Comparison of ENCODE assay signal across 20 mouse cellular contexts in the genomic region with DNA sequence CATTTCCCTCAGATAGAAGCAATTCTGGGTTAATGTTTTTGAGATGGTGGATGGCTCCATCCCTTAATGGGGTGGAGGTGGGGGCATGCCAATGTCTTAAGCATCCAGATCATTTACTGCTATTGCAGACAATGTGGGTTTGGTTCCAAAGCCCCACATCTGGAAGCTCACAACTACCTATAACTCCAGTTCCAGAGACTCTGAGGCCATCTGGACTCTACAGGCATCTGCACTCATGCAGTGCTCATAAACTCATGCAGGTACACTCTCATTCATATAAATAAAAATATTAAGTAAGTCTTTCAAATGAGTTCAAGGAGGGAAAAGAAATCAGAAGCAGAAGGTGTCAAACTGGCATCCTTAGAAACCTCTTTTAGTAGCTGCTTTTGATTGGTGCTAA.
"Had no signal": no experiment of that assay in that cellular context is flagged by ENCODE, and none has a peak within 500 bp of the region (broad histone marks: within the 10 kb centered on the region; RNA-seq: fewer than 3 reads in every experiment).

No protein-coding gene starts in this region.

- H3K4me3 ChIP-seq: lung, embryonic 15.5 days; megakaryocyte, embryonic 14.5 days; neural tube, embryonic 13.5 days; neural tube, embryonic 15.5 days had no signal

- H3K36me3 ChIP-seq: lung, embryonic 15.5 days; neural tube, embryonic 13.5 days; neural tube, embryonic 15.5 days had no signal

- H3K9me3 ChIP-seq: lung, embryonic 15.5 days; megakaryocyte, embryonic 14.5 days; neural tube, embryonic 13.5 days; neural tube, embryonic 15.5 days had no signal

- H3K4me1 ChIP-seq: lung, embryonic 15.5 days; megakaryocyte, embryonic 14.5 days; neural tube, embryonic 13.5 days; neural tube, embryonic 15.5 days had no signal

- H3K27me3 ChIP-seq: lung, embryonic 15.5 days; megakaryocyte, embryonic 14.5 days; neural tube, embryonic 13.5 days; neural tube, embryonic 15.5 days had no signal

- H3K27ac ChIP-seq: lung, embryonic 15.5 days; macrophage; neural tube, embryonic 13.5 days; neural tube, embryonic 15.5 days had no signal

- H3K9ac ChIP-seq: liver, postnatal 0 days; lung, embryonic 15.5 days; neural tube, embryonic 13.5 days; neural tube, embryonic 15.5 days had no signal

- ATAC-seq: liver, postnatal 0 days; lung, postnatal 0 days had no signal

- H3K4me2 ChIP-seq: lung, embryonic 15.5 days; midbrain, embryonic 11.5 days; neural tube, embryonic 13.5 days; neural tube, embryonic 15.5 days had no signal

- DNase-seq: liver, postnatal 0 days; lung, adult 2 months; lung, postnatal 14 days; lung, postnatal 36 days; midbrain, embryonic 14.5 days; retina, postnatal 1 day; right cerebral cortex, adult 18-20 months; right cerebral cortex, postnatal 25 days; right cerebral cortex, postnatal 4 days; spleen, adult 18-20 months; thymus, adult 18-20 months; thymus, postnatal 14 days; thymus, postnatal 36 days had no signal
